Mouse (Mus musculus): ENCODE measurements around the gene Gm4553.
"Not testable (repeated sequence)": the region's sequence is repeated elsewhere in the genome, so short reads cannot be mapped to it uniquely, and the experiment has no call there.

The Gm4553 gene

GRCm38 (mm10) chr7:142135934-142136333 is 29.6 kb downstream of the Gm4553 start, which contains the start of gene Gm39115:
Gene Gm39115 (minus strand): TSS chr7:142136034.
- not testable (repeated sequence) for DNase-seq (ENCODE audit: low spot score in 2 of 2)

- DNase-seq (ENCODE audit: low spot score in 2 of 2): no peak
Observed at GRCm38 (mm10) chr7:142134206-142134995, 31.1 kb downstream of the Gm4553 start.

- no peak for DNase-seq (ENCODE audit: low spot score in 2 of 2)
Observed at GRCm38 (mm10) chr7:142128843-142129242, 36.7 kb downstream of the Gm4553 start.

GRCm38 (mm10) chr7:142120629-142121028 is 44.9 kb downstream of the Gm4553 start, which contains the start of gene Gm45618:
Gene Gm45618 (minus strand): TSS chr7:142120729.
- DNase-seq (ENCODE audit: low spot score in 2 of 2): not testable (repeated sequence)

- no peak for DNase-seq (ENCODE audit: low spot score in 2 of 2)
Observed at GRCm38 (mm10) chr7:142119632-142120031, 45.9 kb downstream of the Gm4553 start.
